Mouse (Mus musculus) MEL-GATA-1-ER (cell line): ENCODE results near the gene Scgb1a1.
A peak's percentile ranks its signal among the peaks of the same experiment; 100 is the strongest.
"Not testable (repeated sequence)": the region's sequence is repeated elsewhere in the genome, so short reads cannot be mapped to it uniquely, and the experiment has no call there.

ENCODE experiments used
- DNase-seq: peaks from one replicate; pipeline ENCODE4 v3.0.0-alpha.2; 2012; ENCODE audit warnings: low read depth; ENCODE audit errors: extremely low read depth

Gene Scgb1a1

GRCm38 (mm10) chr19:9087821-9088220 lies at the start of gene Scgb1a1:
Scgb1a1 (minus strand) TSS chr19:9087958.
- DNase-seq: no peak

GRCm38 (mm10) chr19:9137159-9137558 lies 49.4 kb upstream of the Scgb1a1 start:
- DNase-seq: no peak

GRCm38 (mm10) chr19:9135512-9136331 lies 48.0 kb upstream of the Scgb1a1 start, which contains the start of gene Asrgl1:
Asrgl1 (minus strand) TSS chr19:9135636.
- peak; percentile 82 for DNase-seq

GRCm38 (mm10) chr19:9134746-9135511 lies 47.2 kb upstream of the Scgb1a1 start:
- DNase-seq: no peak

- no peak for DNase-seq
Measured at GRCm38 (mm10) chr19:9129996-9130395, 42.2 kb upstream of the Scgb1a1 start.

- no peak for DNase-seq
Measured at GRCm38 (mm10) chr19:9128499-9129194, 40.9 kb upstream of the Scgb1a1 start.

GRCm38 (mm10) chr19:9123986-9124385 lies 36.2 kb upstream of the Scgb1a1 start:
- not testable (repeated sequence) for DNase-seq

GRCm38 (mm10) chr19:9122390-9122789 lies 34.6 kb upstream of the Scgb1a1 start:
- DNase-seq: no peak

GRCm38 (mm10) chr19:9119655-9120425 lies 32.1 kb upstream of the Scgb1a1 start:
- DNase-seq: no peak

- no peak for DNase-seq
Measured at GRCm38 (mm10) chr19:9117275-9117674, 29.5 kb upstream of the Scgb1a1 start.

GRCm38 (mm10) chr19:9116268-9116667 lies 28.5 kb upstream of the Scgb1a1 start:
- DNase-seq: no peak

GRCm38 (mm10) chr19:9112043-9112442 lies 24.3 kb upstream of the Scgb1a1 start:
- no peak for DNase-seq

GRCm38 (mm10) chr19:9110182-9110869 lies 22.6 kb upstream of the Scgb1a1 start:
- DNase-seq: peak; percentile 65

GRCm38 (mm10) chr19:9108536-9108935 lies 20.8 kb upstream of the Scgb1a1 start:
- DNase-seq: no peak

- no peak for DNase-seq
Measured at GRCm38 (mm10) chr19:9107379-9107755, 19.6 kb upstream of the Scgb1a1 start.

GRCm38 (mm10) chr19:9106751-9107378 lies 19.1 kb upstream of the Scgb1a1 start:
- no peak for DNase-seq

GRCm38 (mm10) chr19:9106096-9106495 lies 18.3 kb upstream of the Scgb1a1 start:
- DNase-seq: no peak

GRCm38 (mm10) chr19:9105101-9105685 lies 17.4 kb upstream of the Scgb1a1 start:
- DNase-seq: no peak

- no peak for DNase-seq
Measured at GRCm38 (mm10) chr19:9103986-9104385, 16.2 kb upstream of the Scgb1a1 start.

- no peak for DNase-seq
Measured at GRCm38 (mm10) chr19:9101062-9101457, 13.3 kb upstream of the Scgb1a1 start.
